Comparison of ENCODE assay signal across 1 mouse cellular context in genomic region chr5:114875858-114876257, GRCm38 (mm10).
TF ChIP-seq lines count a peak whose summit lies in the region.

No protein-coding gene starts in this region.

TF ChIP-seq in MEL, 35 proteins besides CTCF, POLR2A, EP300 and RAD21:
- TF ChIP-seq MYC (IDR thresholded peaks at IDR 0.05; ENCODE audit: low read depth, low read length) (no peak), TCF12 (IDR thresholded peaks at IDR 0.05; ENCODE audit: low read depth, low read length) (no peak), NELFE (IDR thresholded peaks at IDR 0.05; ENCODE audit: low read depth, low read length) (no peak), MXI1 (IDR thresholded peaks at IDR 0.05; ENCODE audit: low read depth, low read length) (no peak), USF2 (IDR thresholded peaks at IDR 0.05; ENCODE audit: borderline replicate concordance in 1 of 2, insufficient read depth in 1 of 2, low read depth in 1 of 2, low read length in 2 of 2) (no peak), ETS1 (IDR thresholded peaks at IDR 0.05; ENCODE audit: low read depth, low read length) (no peak), ZC3H11A (IDR thresholded peaks at IDR 0.05; ENCODE audit: low read depth, low read length) (peak; percentile 20; the same call in 1 of the 2 replicates), SMC3 (IDR thresholded peaks at IDR 0.05; ENCODE audit: low read depth, low read length) (peak; percentile 29)
